Mouse (Mus musculus) liver, embryonic 12.5 days (tissue): ENCODE results near the gene Fam161b. TPM values are rescaled to one million over a fixed set of nuclear protein-coding genes. Genes with fewer than 3 reads are reported as not detected.

Experiments used
- ATAC-seq: fragments of 200-750 bp; cut with Nextera tagmentation; 2 replicates; pipeline ENCODE4 v1.8.0; 2017; ENCODE audit warnings: moderate number of reproducible peaks, mild to moderate bottlenecking, moderate library complexity
- H3K27ac ChIP-seq: fragments of 300-500 bp; sonication (generic); 2 replicates; pipeline ENCODE4 v1.5.1; 2016; ENCODE audit warnings: mild to moderate bottlenecking
- H3K27me3 ChIP-seq: fragments of 300-500 bp; sonication (generic); replicated peaks from 2 replicates; pipeline ENCODE4 v1.6.1; 2016; ENCODE audit warnings: mild to moderate bottlenecking, moderate library complexity
- H3K36me3 ChIP-seq: fragments of 300-500 bp; sonication (generic); 2 replicates; pipeline ENCODE4 v1.6.1; 2016; ENCODE audit warnings: mild to moderate bottlenecking, moderate library complexity
- H3K4me1 ChIP-seq: fragments of 300-500 bp; sonication (generic); 2 replicates; pipeline ENCODE4 v1.6.1; 2016
- H3K4me2 ChIP-seq: fragments of 300-500 bp; sonication (generic); 2 replicates; pipeline ENCODE4 v1.6.1; 2016; ENCODE audit warnings: mild to moderate bottlenecking, moderate library complexity
- H3K4me3 ChIP-seq: fragments of 300-500 bp; sonication (generic); 2 replicates; pipeline ENCODE4 v1.5.1; 2016; ENCODE audit warnings: mild to moderate bottlenecking, moderate library complexity
- H3K9ac ChIP-seq: fragments of 300-500 bp; sonication (generic); 2 replicates; pipeline ENCODE4 v1.6.1; 2016; ENCODE audit warnings: mild to moderate bottlenecking, moderate library complexity
- H3K9me3 ChIP-seq: fragments of 300-500 bp; sonication (generic); replicated peaks from 2 replicates; pipeline ENCODE4 v1.6.1; 2016; ENCODE audit warnings: mild to moderate bottlenecking, moderate library complexity
- whole genome bisulfite sequencing: fragments of 180-500 bp; shearing (Covaris S2); methylation state at CpG from one replicate; pipeline ENCODE4 v1.1.7; 2016; ENCODE audit not compliant: insufficient replicate concordance; 5-methylcytosine and 5-hydroxymethylcytosine counted together
- polyA plus RNA-seq: library from polyadenylated mRNA; unstranded; fragments of >200 nt; fragmentation: Nextera tagmentation; extraction: Ambion mirVana; gene quantifications from 2 replicates; pipeline ENCODE4 v1.2.1, GENCODE M21; 2016

Fam161b gene
- polyA plus RNA-seq, 1 experiment from 2014 or later: 2.4 TPM

DNA sequence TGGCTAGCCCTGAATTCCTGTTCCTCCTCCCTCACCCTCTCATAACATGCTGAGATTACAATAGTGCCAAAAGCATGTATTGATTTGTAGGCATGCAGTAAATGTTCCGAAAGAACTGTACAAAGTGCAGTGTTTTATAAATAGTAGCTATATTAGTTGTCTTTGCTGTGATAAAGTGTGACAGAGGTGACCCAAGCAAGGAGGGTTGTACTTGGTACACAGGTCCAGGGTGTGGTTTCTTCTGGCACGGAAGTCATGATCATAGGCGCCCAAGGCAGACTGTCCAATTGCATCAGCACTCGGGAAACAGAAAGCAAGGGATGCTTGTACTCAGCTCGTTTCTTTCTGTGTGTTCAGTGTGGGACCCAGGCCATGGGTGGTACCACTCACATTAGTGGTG lies 57.5 kb downstream of the Fam161b start:
- Histone ChIP-seq H3K9ac (no peak overlapping the region), H3K36me3 (peaks cover 82% of the 10 kb centered on the region), H3K4me2 (no peak overlapping the region), H3K27ac (no peak overlapping the region), H3K9me3 (no peaks in the 10 kb centered on the region), H3K4me1 (peaks cover 7% of the 10 kb centered on the region), H3K4me3 (no peak overlapping the region), H3K27me3 (no peaks in the 10 kb centered on the region)
- WGBS: 83% methylated on average over 5 of the region's 5 CpGs
- ATAC-seq: no peak

- Histone ChIP-seq H3K9me3 (no peaks in the 10 kb centered on the region), H3K4me1 (peaks cover 9% of the 10 kb centered on the region), H3K27ac (peak overlapping the region; percentile 51; the same call in 1 of the 2 replicates), H3K4me2 (no peak overlapping the region), H3K27me3 (no peaks in the 10 kb centered on the region), H3K9ac (no peak overlapping the region), H3K4me3 (no peak overlapping the region), H3K36me3 (peaks cover 90% of the 10 kb centered on the region)
- peak; percentile 87 for ATAC-seq
- 75% methylated on average over 2 of the region's 2 CpGs for WGBS
These were observed 62.4 kb downstream of the Fam161b start for GRCm38 (mm10) chr12:84299265-84299664.

GRCm38 (mm10) chr12:84297851-84298250 lies 63.8 kb downstream of the Fam161b start:
- WGBS: 87% methylated on average over 6 of the region's 6 CpGs
- ATAC-seq: no peak
- no peak overlapping the region for H3K4me3 ChIP-seq
- H3K27ac ChIP-seq: no peak overlapping the region
- H3K9ac ChIP-seq: no peak overlapping the region
- peaks cover 9% of the 10 kb centered on the region for H3K4me1 ChIP-seq
- H3K9me3 ChIP-seq: no peaks in the 10 kb centered on the region
- peaks cover 91% of the 10 kb centered on the region for H3K36me3 ChIP-seq
- no peak overlapping the region for H3K4me2 ChIP-seq
- H3K27me3 ChIP-seq: no peaks in the 10 kb centered on the region

Other genes starting within 250 kb of the Fam161b start
- gene Dnal1, start 247.5 kb downstream of the Fam161b start, polyA plus RNA-seq: 0.73 and 1.1 TPM in 2 replicates
- gene Pnma1, start 213.3 kb downstream of the Fam161b start, polyA plus RNA-seq: 0.08 and 0.20 TPM in 2 replicates
- gene Elmsan1, start 143.0 kb downstream of the Fam161b start, polyA plus RNA-seq: 6.9 and 8.0 TPM in 2 replicates
- 34.9 and 35.0 TPM in 2 replicates for gene Ptgr2, start 76.6 kb downstream of the Fam161b start, polyA plus RNA-seq
- 51.0 and 51.9 TPM in 2 replicates for gene Zfp410, start 45.0 kb downstream of the Fam161b start, polyA plus RNA-seq
- gene Coq6, start 176 bp downstream of the Fam161b start, polyA plus RNA-seq: 31.9 and 34.1 TPM in 2 replicates
- 11.5 and 12.0 TPM in 2 replicates for gene Entpd5, start 47.2 kb upstream of the Fam161b start, polyA plus RNA-seq
- gene Bbof1, start 47.2 kb upstream of the Fam161b start, polyA plus RNA-seq: 0.51 and 0.78 TPM in 2 replicates
- 17.7 and 18.2 TPM in 2 replicates for gene Rnf113a2, start 55.4 kb upstream of the Fam161b start, polyA plus RNA-seq
- gene Aldh6a1, start 89.2 kb upstream of the Fam161b start, polyA plus RNA-seq: 17.4 and 17.9 TPM in 2 replicates
- gene Lin52, start 89.6 kb upstream of the Fam161b start, polyA plus RNA-seq: 15.3 and 15.5 TPM in 2 replicates
- gene Vsx2, start 207.9 kb upstream of the Fam161b start, polyA plus RNA-seq: not detected in 2 replicates